Mouse (Mus musculus): Measurements from ENCODE around the gene Pttg1ip.

Gene Pttg1ip

DNA sequence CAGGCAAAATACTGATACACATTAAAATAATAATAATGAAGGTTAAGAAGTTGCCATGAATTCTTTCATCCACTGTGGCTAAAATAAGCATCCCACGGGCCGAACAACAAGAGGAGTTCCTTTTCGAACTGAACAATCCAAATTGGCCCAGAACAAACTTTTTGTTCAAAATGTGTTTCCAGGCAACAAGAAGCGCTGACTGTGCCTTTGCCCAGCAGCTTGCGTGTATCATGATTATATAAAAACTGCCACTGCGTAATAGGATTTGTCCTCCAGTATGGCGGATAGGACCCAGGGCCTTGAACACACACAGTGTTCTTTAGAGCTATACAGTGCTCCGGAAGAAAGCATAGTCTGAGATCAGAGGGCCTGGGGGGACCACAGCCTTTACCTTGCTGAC, 27.1 kb downstream of the Pttg1ip start:
- DNase-seq = no peak

GRCm38 (mm10) chr10:77610221-77610961, 28.9 kb downstream of the Pttg1ip start:
- no peak for DNase-seq

DNA sequence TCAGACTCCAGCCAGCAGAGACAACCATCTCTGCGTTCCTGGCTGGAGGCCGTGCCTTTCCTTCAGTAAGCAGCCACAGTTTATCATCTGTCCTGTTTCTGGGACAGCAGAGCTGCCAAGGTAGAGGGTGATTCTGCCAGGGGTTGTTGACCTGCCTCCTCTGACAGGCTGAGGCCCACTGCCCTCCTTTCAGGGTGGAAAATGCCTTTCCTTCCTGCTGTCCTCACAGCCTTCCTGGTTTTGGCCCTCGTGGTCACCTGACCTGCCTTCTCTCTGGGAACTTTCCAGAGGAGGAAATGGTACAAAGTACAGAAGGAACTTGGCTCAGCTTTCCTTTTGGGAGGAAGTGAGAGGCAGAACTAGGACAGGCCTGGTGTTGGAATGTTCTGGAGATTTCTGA, 31.9 kb downstream of the Pttg1ip start:
- DNase-seq = peak; percentile 87

GRCm38 (mm10) chr10:77615647-77616046, 34.1 kb downstream of the Pttg1ip start:
- DNase-seq = no peak

DNA sequence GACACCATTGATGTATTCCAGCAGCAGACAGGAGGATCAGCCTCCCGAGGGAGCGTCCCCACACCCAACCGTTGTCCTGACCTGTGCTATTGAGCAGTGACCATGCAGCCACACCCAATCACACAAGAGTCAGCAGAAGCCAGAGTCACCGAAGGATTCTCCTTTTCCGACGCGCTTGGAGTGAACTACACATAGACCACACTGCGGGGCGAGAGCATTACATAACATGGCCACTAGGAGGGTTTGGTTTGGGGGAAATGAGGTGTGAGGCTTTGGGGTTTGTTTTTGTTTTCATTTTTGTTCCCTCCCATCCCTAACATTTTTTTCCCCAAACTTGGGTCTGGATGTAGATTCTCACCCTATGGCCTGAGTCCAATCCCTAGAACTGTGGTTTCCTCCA, 34.6 kb downstream of the Pttg1ip start:
- no peak for DNase-seq

- DNase-seq = no peak
Observed at GRCm38 (mm10) chr10:77616926-77617325, 35.4 kb downstream of the Pttg1ip start.

DNA sequence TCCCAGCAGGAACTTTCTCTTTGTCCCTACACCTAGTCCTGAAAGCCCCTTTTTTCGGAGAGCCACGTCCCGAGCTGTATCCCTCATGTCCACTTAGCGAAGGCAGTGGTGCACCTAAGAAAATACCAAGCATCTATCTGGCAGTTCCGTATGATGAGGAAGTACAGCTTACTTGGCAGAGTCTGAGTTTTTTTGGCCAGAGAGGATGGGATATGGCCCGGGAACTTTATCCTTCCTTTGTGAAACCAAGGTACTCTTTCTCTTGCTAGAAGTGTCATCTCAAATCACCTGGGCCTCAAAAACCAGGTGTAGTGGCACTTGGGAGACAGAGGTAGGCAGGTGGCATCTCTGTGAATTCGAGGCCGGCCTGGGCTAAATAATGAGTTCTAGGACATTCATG, 40.0 kb downstream of the Pttg1ip start:
- DNase-seq = no peak

DNA sequence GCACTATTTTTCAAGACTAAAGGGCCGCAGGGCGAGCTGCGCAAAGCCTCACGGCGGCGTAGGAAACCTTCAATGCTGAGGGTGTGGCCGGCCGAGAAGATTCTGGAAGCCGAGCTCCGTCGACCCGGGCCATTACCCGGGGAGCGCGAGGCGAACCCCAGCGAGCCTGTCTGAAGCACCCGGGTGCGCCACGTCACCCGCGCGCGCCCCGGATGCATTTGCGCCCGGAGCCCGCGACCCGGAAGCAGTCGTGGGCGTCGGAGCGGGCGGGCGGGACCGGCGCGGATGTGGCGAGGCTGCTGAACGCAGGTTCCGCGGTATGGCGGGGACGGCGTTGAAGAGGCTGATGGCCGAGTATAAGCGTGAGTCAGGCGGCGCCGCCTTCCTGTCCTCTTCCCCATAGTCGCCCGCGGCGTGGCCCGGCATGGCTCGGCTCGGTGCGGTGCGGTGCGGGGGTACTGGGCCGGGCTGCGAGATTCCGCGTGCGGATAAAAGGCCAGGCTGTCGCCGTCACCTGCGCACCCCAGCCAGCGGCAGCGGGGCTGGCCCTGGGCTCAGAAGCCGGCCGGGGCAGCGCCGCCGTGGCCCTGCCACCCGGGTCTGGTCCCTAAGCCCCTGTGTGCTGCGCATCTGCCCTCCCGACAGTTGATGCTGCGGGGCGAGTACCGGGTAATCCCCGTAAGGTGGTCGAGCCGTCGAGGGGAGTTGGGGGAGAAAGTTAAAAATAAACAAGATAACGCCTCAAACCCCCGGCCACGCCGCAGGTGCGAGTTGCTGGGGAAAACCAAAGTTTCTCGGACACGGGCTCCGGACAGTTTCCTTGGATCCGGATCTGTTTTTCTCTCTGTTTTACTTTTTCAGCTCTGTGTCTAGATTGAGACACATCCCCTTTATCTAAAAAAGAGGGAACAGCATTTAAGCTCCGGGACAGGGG, 40.8 kb downstream of the Pttg1ip start, which contains the start of gene Ube2g2:
Ube2g2 (plus strand) TSS at position 221 of the 934 bp plus-strand sequence.
- DNase-seq = peak; percentile 94

DNA sequence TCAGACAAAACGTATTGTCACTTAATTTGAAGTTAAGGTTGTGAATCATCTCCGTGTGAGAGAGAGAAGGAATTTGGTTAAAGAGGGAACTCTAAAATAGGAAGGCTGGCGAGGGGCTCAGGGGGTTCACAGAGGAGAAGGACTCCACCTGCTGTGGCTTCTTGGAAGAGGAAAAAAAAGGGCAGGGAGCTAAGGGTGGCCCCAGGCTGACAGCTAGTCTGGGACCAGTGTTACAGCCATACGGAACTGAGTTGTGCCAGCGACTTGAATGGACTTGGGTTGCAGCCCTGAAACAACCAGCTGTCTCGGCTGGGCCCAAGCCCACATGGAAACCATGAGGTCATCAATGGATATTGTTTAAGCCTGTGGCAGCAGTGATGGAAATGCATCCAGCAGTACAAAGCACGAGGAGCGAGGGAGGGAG, 41.6 kb downstream of the Pttg1ip start:
- peak; percentile 71 for DNase-seq

- DNase-seq = no peak
Observed at GRCm38 (mm10) chr10:77623639-77624400, 42.3 kb downstream of the Pttg1ip start.

DNA sequence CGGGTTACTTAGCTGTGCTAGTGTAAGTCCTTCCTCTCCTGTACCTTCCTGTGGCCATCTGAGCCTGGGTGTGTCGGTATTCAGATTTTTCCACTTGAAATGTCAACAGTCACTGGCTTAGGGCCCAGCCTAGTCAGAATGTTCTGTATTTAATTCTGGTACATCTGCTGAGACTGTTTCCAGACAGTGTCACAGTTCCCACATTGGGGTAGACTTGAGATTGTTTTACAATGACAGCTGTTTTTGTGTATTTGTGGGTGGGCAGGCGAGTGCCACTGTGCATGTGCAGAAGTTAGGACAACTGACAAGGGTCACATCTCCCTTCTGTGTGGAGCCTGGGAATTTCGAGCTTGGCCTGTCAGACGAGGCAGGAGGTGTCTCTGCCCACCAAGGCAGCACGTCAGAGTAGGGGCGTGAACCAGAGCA, 43.1 kb downstream of the Pttg1ip start:
- peak; percentile 90 for DNase-seq

DNA sequence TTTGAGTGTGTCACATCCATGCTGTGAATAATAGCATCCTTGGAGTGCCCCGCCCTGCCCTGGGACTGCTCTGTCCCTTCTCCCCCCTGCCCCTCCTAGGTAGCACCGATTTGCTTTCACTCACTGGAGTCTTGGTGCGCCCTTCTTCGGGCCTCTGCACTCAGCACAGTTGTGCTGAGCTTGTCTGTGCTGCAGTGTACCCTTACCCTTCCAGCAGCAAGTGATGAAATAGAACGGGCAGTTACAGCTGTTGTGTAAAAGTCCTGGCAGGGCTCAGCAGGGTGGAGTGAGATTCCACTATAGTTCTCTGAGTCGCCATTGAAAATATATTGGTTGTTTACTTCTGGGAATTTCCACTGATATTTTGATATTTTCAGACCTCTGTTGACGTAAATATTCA, 44.5 kb downstream of the Pttg1ip start:
- DNase-seq = peak; percentile 42

DNA sequence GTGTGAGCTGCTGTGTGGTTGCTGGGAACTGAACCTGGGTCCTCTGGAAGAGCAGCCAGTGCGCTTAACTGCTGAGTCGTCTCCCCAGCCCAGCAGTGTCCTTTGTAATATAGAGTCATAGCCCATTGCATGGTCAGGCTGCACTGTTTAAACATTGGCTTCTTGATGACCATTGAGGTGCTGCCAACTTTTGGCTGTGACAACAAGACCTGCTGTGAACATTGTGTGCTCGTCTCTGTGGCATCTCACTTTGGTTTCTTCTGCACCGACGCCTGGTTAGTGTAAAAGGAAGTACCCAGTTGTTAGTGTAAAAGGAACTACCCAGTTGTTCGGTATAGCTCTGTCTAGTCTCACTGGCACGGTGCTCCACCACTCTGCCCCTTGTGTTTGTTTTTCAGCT, 45.1 kb downstream of the Pttg1ip start:
- peak; percentile 63 for DNase-seq

GRCm38 (mm10) chr10:77627497-77627896, 46.0 kb downstream of the Pttg1ip start:
- DNase-seq = peak; percentile 93

DNA sequence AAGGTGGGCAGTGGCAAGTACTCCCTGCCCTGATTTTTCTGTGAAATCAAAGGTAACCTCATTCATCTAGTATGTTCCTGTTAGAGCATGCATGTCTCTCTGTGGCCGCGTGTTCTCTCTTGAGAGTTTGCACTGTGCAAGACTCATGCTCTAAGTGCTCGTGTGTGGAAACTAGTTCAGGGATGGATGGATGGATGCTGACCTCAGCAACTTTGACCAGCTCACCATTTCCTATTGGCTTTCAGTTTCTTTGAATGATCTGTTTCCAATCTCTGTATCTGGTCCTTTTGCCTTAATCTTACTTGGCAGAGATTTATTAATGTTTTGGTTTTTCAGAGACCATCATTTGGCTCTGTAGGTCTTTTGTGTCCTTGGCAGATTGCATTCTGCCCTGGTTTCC, 47.6 kb downstream of the Pttg1ip start:
- DNase-seq = no peak

DNA sequence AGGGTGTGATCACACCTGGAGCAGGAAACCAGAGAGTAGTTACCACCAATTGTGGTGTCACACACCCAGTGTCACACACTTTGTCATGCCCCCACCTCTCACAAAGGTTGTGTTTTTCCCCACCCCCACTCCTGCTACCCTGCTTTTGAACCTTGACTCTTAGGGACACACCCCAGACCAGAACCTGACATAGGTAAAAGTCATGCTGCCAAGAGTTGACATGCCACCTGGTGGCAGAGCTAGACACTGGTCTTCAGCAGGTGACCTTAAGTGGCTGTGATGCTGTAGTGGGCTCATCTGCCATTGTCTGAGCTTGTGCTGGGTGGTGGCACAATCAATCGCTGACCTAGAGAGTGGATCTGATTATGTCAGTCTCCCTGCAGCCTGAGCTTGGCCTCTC, 48.5 kb downstream of the Pttg1ip start:
- DNase-seq = no peak

DNA sequence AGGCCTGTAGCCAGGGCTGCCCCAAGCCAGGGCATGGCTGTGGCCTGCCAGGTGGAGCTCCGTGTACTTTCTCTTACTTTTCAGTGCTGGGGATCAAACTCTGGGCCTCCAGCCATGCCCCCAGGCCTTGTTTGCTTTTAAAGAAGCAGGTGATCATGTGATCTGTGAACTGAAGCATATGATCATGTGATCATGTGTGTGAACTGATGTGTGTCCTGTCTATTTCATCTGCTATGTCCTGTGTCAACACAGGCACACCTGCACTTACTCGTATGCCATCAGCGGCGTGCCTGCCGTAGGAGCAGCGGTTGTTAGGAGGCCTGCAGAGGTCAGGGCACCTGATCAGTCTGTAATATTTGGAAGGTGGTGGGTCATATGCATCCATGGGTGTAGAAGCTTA, 52.5 kb downstream of the Pttg1ip start:
- DNase-seq = no peak

GRCm38 (mm10) chr10:77634452-77635231, 53.1 kb downstream of the Pttg1ip start:
- no peak for DNase-seq

- DNase-seq = no peak
Observed at GRCm38 (mm10) chr10:77636234-77636922, 54.9 kb downstream of the Pttg1ip start.

- no peak for DNase-seq
Observed at GRCm38 (mm10) chr10:77638956-77639355, 57.4 kb downstream of the Pttg1ip start.

DNA sequence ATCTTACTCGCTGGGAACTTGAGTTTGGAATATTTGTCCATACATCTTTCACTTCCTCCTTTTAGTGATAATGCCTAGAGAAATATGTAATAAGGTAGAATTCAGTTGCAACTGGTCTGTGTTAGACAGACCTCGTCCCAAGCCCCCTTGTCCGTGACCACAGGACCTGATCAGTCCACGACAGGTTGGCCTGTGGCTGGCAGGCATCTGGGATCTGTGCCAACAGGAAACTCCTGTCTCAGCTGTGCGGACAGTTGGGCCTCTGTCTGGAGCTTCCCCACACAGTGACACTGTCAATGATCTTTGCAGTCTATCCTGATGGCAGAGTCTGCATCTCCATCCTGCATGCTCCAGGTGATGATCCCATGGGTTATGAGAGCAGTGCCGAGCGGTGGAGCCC, 61.6 kb downstream of the Pttg1ip start:
- DNase-seq = no peak

GRCm38 (mm10) chr10:77645571-77645970, 64.1 kb downstream of the Pttg1ip start:
- no peak for DNase-seq

All from lung, postnatal 36 days (tissue).